Mouse (Mus musculus) liver, embryonic 14.5 days (tissue): ENCODE data around the gene Trappc3l. TPM values are rescaled to one million over a fixed set of nuclear protein-coding genes. Genes with fewer than 3 reads are reported as not detected.

Experiments used
- ATAC-seq: fragments of 200-750 bp; cut with Nextera tagmentation; 2 replicates; pipeline ENCODE4 v1.8.0; 2017; ENCODE audit warnings: moderate number of reproducible peaks, mild to moderate bottlenecking, moderate library complexity; ENCODE audit not compliant: insufficient read depth
- DNase-seq, 3 experiments: peaks; one replicate each; pipeline ENCODE4 v3.0.0-alpha.2; 2012 to 2013; ENCODE audit warnings: low read depth in 3 of 3, low spot score in 3 of 3
- H3K27ac ChIP-seq: fragments of 300-500 bp; sonication (generic); 2 replicates; pipeline ENCODE4 v1.5.1; 2014; ENCODE audit warnings: moderate library complexity, mild to moderate bottlenecking, control low read depth, inconsistent platforms
- H3K27me3 ChIP-seq: fragments of 300-500 bp; sonication (generic); 2 replicates; pipeline ENCODE4 v1.6.1; 2014; ENCODE audit warnings: mild to moderate bottlenecking, low read length, moderate library complexity; ENCODE audit not compliant: control insufficient read depth, insufficient read depth
- H3K36me3 ChIP-seq: fragments of 300-500 bp; sonication (generic); replicated peaks from 2 replicates; pipeline ENCODE4 v1.6.1; 2014; ENCODE audit warnings: low read depth; ENCODE audit not compliant: control insufficient read depth, insufficient read depth
- H3K4me1 ChIP-seq, 2 experiments: fragments of 200-500 bp in 1 of 2; fragments of 300-500 bp in 1 of 2; sonication (generic) in 1 of 2; replicated peaks; 2 replicates each; pipeline ENCODE4 v1.6.1; 2012 to 2014; ENCODE audit warnings: antibody characterized with exemption in 1 of 2, inconsistent platforms in 1 of 2, low read length in 1 of 2; ENCODE audit not compliant: control insufficient read depth in 2 of 2, insufficient read depth in 2 of 2
- H3K4me2 ChIP-seq: fragments of 300-500 bp; sonication (generic); 2 replicates; pipeline ENCODE4 v1.6.1; 2014; ENCODE audit warnings: low read depth, mild to moderate bottlenecking, control low read depth, moderate library complexity
- H3K4me3 ChIP-seq, 2 experiments: fragments of 200-500 bp in 1 of 2; fragments of 300-500 bp in 1 of 2; sonication (generic) in 1 of 2; 2 replicates each; pipeline ENCODE4 v1.5.1; 2012 to 2014; ENCODE audit warnings: low read depth in 2 of 2, low read length in 2 of 2, mild to moderate bottlenecking in 2 of 2, control low read depth in 1 of 2, inconsistent platforms in 1 of 2, moderate library complexity in 1 of 2; ENCODE audit not compliant: insufficient read depth in 1 of 2
- H3K9ac ChIP-seq: fragments of 300-500 bp; sonication (generic); replicated peaks from 2 replicates; pipeline ENCODE4 v1.6.1; 2014; ENCODE audit warnings: mild to moderate bottlenecking, control low read depth, moderate library complexity
- H3K9me3 ChIP-seq: fragments of 300-500 bp; sonication (generic); 2 replicates; pipeline ENCODE4 v1.6.1; 2016; ENCODE audit warnings: low read length, mixed read lengths; ENCODE audit not compliant: control insufficient read depth
- CTCF ChIP-seq: IDR thresholded peaks from 2 replicates; pipeline ENCODE4 v1.5.1; 2016; ENCODE audit warnings: antibody characterized with exemption, low read depth, control low read depth
- EP300 ChIP-seq: IDR thresholded peaks from 2 replicates; pipeline ENCODE4 v1.6.1; 2016; ENCODE audit warnings: antibody characterized with exemption, low read depth
- WGBS: fragments of 180-500 bp; shearing (Covaris S2); extraction: QIAGEN DNeasy Blood & Tissue Kit; methylation state at CpG from one replicate; pipeline ENCODE4 v1.1.7; 2014; ENCODE audit not compliant: insufficient replicate concordance; 5-methylcytosine and 5-hydroxymethylcytosine counted together
- polyA plus RNA-seq, 2 experiments: library from polyadenylated mRNA; depleted of rRNA in 1 of 2; stranded (reverse) in 1 of 2; unstranded in 1 of 2; fragments of >200 nt; fragmentation: Nextera tagmentation in 1 of 2; extraction: Ambion mirVana in 1 of 2; gene quantifications; 2 replicates each; pipeline versions ENCODE4 v1.2.1 to v1.2.3; 2012 to 2014

Trappc3l gene
- polyA plus RNA-seq, 2 experiments = not detected

DNA sequence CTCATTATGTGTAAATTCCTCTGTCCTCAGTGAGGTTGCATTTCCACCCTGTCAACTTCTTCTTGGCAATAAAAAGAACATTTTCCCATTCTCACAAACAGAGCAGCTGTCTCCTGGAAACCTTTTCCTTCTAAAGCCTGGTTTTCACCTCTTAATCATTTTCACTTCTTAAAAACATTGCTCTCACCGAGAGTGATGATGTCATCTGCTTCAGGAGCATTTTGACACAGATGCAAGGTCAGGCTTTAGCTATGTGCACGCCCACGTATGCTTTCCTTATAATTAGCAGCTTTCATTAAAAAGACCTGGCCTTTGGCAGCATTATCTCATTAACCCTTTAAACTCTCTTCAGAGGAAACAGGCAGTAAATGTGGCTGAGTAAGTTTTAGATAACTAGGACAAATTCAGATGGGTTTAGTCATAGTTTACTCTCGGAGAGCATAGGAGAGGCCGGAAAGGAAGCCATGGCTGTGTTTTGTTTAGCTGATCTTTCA lies 33.6 kb downstream of the Trappc3l start:
- TF ChIP-seq EP300 (no peak), CTCF (no peak)
- DNase-seq = no peak
- Histone ChIP-seq H3K9ac (no peak overlapping the region), H3K4me2 (no peak overlapping the region), H3K4me3 (no peak overlapping the region), H3K9me3 (no peaks in the 10 kb centered on the region), H3K4me1 (no peaks in the 10 kb centered on the region), H3K36me3 (no peaks in the 10 kb centered on the region), H3K27ac (no peak overlapping the region), H3K27me3 (no peaks in the 10 kb centered on the region)
- WGBS = 54% methylated on average over 5 of the region's 5 CpGs
- no peak for ATAC-seq

DNA sequence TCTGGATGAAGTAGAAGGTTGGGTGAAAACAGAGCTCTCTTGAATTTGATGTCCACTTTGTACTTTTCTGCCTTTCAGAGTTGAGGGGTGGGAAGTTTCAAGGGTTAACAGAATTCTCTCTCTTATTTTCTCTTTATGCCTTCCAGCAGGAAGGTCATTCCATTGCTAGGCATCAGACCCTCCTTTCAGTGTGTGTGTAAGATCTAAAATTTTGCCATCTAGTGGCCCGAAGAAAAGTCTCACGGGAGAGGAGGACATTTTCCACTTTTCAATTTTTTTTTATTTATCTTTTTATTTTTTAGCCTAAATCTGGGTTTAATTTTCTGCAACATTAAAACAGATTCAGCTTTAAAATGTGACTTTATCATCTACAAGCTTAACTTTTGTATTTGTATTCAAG lies 34.3 kb downstream of the Trappc3l start:
- Histone ChIP-seq H3K36me3 (no peaks in the 10 kb centered on the region), H3K4me1 (no peaks in the 10 kb centered on the region)
- DNase-seq = no peak

DNA sequence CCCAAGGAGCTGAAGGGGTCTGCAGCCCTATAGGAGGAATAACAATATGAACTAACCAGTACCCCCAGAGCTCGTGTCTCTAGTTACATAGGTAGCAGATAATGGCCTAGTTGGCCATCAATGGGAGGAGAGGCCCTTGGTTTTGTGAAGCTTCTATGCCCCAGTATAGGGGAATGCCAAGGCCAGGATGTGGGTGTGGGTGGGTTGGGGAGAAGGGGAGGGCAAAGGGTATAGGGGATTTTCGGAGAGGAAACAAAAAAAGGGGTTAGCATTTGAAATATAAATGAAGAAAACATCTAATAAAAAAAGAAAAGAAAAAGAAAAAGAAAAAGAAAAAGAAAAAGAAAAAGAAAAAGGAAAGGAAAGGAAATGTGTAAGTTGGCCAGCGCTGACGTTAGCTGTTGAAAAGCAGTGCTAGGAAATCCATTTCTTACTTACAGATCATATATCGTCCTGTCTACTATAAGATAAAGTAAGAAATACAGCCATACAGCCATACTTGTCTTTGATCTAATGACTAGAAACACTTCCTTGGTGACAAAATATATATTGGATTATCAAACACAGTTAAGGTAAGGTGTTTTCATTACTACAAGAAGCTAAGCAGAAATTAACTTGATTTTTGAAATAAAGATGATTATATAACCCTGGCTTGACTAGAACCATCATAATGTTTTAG lies 37.3 kb downstream of the Trappc3l start:
- WGBS = 56% methylated on average over 5 of the region's 5 CpGs

More for the DNA sequence above, 34.3 kb downstream of the Trappc3l start:
- Histone ChIP-seq H3K9me3 (no peaks in the 10 kb centered on the region), H3K4me3 (no peak overlapping the region), H3K9ac (no peak overlapping the region), H3K27ac (no peak overlapping the region), H3K4me2 (no peak overlapping the region), H3K27me3 (no peaks in the 10 kb centered on the region)
- TF ChIP-seq CTCF (no peak), EP300 (no peak)
- ATAC-seq = no peak
- 51% methylated on average over 2 of the region's 2 CpGs for WGBS

DNA sequence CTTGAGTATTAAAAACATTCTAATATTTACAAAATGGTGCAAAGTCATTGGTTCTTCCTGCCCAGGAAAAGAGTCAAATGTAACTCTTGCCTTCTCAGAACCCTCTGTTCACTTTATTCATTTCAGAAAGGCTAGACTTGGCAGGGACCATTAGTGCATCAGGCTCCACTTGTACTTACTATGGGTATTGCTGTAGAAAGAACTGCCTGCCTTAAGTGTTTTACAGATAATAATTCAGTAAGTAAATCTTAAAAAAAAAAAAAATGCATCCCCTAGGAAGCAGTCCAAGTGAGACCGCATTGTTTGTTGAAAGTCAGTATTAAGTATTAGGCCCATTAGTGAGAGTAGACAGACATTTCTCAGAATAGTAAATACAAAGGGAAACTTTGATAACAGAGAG lies 49.1 kb downstream of the Trappc3l start:
- WGBS = 81% methylated on average over 1 of the region's 1 CpGs
- Histone ChIP-seq H3K4me1 (no peaks in the 10 kb centered on the region), H3K36me3 (no peaks in the 10 kb centered on the region), H3K9ac (no peak overlapping the region), H3K4me3 (no peak overlapping the region), H3K9me3 (no peaks in the 10 kb centered on the region), H3K27me3 (no peaks in the 10 kb centered on the region), H3K27ac (no peak overlapping the region), H3K4me2 (no peak overlapping the region)
- DNase-seq = no peak
- ATAC-seq = no peak
- TF ChIP-seq EP300 (no peak), CTCF (no peak)

More for the DNA sequence above, 37.3 kb downstream of the Trappc3l start:
- Histone ChIP-seq H3K27ac (no peak overlapping the region), H3K9me3 (no peaks in the 10 kb centered on the region), H3K4me1 (no peaks in the 10 kb centered on the region), H3K27me3 (no peaks in the 10 kb centered on the region), H3K4me3 (no peak overlapping the region), H3K4me2 (no peak overlapping the region), H3K9ac (no peak overlapping the region), H3K36me3 (no peaks in the 10 kb centered on the region)
- TF ChIP-seq EP300 (no peak), CTCF (no peak)
- ATAC-seq (no peak), DNase-seq (no peak)

DNA sequence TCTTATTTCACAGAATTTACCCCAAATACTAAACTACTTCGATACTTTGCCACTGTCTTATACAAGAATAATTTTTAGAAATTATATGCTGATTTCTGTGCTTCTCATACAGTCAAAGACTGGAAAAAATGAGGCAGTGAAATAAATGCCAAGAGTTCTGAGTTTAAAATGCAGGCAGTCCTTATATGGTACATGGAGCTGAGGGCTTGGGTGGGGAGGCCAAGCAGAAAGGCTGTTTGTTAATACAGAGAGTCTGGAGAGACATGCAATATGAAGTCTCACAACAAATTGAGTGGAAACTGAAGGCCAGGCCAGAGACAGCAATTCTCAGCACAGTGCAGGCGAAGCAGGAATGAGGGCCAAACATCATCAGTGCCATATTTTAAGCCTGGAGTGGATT lies 51.1 kb downstream of the Trappc3l start:
- Histone ChIP-seq H3K9ac (no peak overlapping the region), H3K27me3 (no peaks in the 10 kb centered on the region), H3K4me3 (no peak overlapping the region), H3K4me2 (no peak overlapping the region), H3K4me1 (no peaks in the 10 kb centered on the region), H3K36me3 (no peaks in the 10 kb centered on the region), H3K9me3 (no peaks in the 10 kb centered on the region), H3K27ac (no peak overlapping the region)
- DNase-seq = no peak
- ATAC-seq = no peak
- no peak for TF ChIP-seq EP300
- TF ChIP-seq CTCF = no peak
- 59% methylated on average over 2 of the region's 2 CpGs for WGBS
